Mouse (Mus musculus) cerebellum, adult 9-10 months (tissue): ENCODE measurements at regions not wholly inside any gene's neighbourhood (a gene's known extent, or its start where the extent isn't known, plus 50 kb on each side); places are given as distances from the start of the nearest gene placed in this dataset.

Source experiments
- DNase-seq: peaks from one replicate; pipeline ENCODE4 v3.0.0; 2022

DNA sequence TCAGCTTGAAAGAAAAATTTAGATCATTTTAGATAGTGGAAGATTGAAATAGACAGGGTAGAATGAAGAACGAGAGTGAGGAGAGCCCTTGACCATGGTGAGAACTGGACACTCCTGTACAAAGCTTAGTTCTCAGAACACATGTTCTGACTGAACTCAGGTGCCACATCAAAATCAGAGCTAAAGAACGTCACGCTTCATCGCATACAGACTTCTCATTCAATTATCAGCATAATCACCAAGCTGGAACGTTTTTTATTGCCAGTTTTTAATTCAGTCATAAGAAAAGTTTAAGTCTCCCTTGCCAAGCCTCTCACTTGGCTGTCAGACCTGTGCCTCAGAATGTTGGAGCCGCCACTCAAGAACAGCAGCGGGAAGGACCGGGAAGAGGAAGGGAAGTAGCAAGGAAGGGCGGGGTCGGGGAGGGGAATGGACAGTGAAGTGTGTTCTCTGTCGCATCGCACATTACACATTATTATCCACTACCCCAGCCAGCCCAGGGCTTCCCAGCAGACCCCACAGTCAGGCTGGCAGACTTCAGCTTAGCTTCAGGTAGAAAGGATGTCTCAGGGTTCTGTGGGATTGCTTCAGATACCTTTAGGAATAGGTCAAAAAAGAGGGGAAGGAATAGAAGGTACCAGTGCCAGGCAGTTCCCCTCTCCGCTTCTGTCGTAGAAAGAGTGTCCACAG is 140.1 kb upstream of the Smim15 start:
- DNase-seq, result no peak

DNA sequence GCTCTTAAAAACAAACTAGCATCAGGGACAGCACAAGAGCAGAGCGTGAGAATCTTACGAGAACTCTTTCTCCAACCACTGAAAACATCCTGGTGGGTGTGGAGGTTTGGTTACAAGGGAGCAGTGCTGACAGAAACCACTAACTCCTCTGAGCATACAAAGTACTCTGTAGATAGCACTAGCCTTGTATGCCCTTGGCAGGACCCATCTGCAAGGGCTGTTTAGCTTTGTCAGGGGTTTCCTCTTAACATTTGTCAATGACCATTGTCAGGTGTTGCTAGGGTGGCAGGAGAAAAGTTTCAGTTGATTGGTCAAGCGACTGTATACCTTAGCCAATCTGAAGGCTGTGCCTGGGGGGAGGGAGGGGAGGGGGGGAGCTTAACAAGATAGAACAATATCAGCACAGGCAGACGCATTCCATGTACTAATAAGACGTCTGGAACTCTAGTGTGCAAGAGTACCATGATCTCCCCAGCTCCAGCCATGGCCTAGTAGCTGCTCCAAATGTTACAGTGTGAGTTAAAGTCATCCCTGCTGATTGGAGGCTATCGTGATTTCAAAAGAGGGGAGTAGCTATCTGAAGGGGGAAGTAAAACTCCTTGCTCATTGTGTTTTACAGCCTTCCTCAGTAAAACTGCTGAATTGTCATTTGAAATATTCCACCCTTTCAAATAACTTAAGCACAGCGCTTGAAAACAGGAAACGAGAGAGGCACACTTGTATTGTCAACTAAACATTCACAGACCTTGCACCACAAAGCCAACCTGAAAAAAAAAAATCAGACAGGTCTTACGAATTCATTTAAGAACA is 140.9 kb upstream of the Smim15 start:
- no peak for DNase-seq

DNA sequence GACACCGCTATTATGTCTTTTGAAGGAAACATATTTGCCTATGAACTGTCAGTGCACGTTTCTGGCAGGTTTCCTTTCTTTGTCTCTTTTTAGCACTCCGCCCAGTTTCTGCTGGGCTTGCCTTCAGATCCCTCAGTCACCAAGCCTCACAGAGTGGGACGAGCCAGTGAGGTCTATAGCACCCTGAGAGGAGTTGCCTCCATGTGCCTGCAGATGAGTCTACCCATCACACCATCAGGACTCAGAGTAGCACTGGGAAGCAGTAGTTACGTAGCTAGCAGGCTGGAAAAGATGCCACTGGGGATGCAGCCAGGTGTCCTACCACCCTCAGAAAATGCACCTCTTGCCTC is 141.5 kb upstream of the Smim15 start:
- DNase-seq, result no peak

DNA sequence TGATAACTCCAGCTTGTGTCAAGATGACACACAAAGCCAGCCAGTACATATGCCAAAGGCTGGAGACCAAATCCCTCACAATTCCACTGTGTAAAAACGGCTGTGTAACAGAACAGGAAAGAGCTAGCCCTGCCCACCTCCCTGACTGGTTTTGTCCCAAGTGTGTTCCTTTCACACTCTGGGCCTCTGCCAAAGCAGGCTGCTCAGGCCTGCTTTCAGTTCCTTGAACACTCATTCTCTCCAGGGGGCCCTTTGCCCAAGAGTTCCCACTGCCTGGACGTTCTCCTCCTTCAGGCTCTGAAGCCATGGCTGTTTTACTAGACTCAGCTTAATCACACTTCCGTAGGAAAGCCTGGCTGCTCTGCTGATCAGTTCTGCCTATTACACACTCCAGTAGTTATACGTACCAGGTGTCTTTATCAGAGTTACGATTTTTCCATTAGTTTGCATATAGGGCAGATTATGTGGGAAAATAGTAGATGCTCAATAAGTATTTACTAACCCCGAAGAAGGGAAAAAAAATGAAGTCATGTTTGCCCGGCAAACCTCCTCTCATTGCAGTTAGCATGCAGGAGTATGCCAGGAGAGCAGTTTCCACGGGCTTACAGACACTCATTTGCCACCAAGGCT is 144.5 kb upstream of the Smim15 start:
- no peak for DNase-seq

DNA sequence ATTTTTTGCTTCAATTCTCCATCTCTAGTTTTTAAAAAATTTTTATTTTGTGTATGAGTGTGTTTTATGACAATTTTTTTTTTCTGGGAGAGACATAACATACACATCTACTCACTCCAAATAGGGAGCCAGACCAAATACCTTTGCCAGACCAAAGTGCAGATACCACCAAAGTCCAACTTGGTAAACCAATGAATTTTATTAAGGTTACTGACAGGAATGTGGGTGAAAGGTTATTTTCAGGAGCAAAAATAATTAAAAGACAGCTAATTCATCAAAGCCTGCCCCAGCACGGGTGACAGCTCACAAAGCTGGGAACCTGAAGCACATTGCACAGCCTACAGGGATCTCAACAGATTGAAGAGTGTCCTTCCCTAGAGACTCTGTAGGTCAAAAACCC is 146.6 kb upstream of the Smim15 start:
- DNase-seq, result no peak

DNA sequence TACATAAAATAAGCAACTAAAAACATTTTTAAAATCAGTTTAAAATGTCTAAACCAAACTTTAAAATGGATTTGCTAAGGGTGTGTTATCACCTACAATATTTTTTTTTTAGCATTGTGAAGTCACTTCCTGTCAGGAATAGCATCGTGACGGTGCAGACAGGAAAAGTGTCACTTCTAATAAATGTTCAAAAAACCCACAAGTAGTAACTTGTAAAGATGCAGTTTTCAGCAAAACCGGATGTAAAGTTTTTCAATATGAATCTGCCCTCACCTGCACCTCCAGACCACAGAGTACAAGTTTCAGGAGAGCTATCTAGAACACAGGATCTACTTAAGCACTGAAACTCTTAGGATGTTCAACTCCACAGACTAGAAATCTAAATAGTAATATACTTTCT is 147.1 kb upstream of the Smim15 start:
- no peak for DNase-seq

DNA sequence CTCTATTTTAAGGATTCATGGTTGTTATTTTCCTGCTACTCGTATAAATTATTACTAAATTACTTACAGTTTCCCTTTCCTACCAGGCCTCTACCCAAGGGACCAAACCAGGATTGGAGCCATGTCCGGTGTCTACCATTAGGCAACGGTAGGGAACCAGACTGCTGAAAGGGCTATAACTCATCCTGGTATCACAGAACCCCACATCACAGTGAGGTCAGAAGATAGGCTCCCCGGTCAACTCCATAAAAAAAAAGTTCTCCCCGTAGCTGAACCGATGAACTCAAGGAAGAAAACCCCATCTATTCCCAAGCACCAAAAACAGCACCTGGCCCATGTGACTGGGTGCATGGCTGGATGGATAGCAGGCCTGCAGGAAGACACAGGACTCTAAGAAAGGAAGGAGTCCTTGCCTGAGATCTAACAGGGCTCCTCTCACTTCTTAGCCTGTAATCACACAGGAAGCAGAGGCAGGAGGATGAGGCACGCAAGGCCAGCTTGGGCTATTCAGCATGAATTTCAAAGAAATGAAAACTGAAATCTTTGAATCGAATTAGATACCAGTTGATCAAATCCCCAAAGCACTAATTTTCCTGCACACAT is 150.6 kb upstream of the Smim15 start:
- DNase-seq, result no peak

DNA sequence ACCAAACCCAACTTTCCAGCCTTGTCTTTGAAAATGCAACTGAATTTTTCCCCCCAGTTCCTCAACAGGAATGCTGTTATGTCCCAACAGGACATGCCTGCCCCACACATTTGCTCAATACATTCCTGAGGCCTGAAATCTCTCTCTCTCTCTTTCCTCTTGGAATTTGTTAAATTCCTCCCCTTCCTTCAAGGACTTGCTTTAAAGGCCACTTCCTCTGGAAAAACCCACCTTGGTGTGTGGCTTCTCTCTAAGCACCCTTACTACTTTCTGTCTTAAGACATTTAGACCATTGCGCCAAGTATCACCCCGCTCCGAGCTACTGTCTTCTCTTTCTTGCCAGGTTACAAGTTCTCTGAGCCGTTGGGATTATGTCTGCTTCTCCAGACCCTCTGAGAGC is 151.2 kb upstream of the Smim15 start:
- DNase-seq, result no peak

DNA sequence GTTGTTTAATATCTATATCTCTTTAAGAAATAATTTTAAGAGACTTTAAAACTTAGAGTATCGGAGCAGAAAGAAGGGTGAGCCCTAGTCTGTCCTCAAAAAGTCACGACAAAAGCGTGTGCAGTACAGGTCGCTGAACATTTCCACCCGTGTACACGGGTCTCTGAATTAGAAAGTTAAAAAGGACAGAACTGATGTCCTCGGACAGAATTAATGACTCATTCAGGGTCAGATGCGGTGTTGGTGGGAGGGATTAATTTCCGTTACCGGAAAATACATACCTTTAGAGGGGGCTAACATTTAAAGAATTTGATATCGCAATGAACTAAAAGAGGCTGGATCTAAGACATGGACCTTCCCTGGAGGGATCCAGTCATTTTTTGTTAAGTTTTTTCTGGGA is 152.3 kb upstream of the Smim15 start:
- DNase-seq, result no peak

DNA sequence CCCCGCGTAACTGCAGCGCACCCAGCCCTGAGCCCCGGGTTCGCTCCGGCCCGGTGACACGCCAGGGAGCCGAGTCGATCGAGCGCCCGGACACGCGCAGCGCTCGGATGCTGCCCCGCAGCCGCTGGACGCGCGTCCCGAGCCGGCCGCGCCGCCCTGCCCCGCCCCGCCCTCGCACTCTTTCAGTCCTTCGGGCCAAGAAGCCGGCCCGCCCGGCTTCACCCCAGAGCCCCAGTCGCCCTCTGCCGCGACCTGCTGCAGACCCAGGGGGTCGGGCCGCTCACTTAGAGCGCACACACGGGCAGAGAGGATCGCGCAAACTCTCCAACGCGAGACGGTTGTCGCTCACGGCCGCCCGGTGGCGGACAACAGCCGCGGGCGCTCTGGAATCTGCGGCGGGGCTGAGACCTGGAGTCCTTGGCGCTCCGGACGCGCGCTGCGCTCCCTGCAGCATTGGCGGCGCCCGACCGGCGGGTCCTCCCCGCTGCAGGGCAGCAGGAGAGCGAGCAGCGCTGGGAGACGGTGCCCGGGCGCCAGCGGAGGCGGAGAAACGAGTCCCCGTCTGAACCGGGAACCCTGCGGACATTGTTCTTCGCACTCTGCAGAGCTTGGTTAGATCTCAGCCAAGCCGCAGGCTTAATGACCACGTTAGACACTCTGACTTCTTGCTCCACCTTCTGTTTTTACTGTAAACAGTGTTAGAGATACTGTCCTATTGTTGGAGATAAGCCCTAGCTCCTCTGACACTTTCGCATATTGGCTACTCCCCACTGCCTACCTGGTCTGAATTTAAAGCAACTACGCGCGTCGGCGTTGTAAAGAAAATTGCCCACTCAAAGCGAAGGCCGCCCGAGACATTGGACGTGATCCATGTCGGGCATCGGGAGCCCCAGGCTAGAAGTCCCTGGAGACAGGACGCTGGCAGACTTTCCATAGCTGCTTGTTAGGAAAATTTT is 153.1 kb upstream of the Smim15 start:
- DNase-seq, result peak; percentile 58

DNA sequence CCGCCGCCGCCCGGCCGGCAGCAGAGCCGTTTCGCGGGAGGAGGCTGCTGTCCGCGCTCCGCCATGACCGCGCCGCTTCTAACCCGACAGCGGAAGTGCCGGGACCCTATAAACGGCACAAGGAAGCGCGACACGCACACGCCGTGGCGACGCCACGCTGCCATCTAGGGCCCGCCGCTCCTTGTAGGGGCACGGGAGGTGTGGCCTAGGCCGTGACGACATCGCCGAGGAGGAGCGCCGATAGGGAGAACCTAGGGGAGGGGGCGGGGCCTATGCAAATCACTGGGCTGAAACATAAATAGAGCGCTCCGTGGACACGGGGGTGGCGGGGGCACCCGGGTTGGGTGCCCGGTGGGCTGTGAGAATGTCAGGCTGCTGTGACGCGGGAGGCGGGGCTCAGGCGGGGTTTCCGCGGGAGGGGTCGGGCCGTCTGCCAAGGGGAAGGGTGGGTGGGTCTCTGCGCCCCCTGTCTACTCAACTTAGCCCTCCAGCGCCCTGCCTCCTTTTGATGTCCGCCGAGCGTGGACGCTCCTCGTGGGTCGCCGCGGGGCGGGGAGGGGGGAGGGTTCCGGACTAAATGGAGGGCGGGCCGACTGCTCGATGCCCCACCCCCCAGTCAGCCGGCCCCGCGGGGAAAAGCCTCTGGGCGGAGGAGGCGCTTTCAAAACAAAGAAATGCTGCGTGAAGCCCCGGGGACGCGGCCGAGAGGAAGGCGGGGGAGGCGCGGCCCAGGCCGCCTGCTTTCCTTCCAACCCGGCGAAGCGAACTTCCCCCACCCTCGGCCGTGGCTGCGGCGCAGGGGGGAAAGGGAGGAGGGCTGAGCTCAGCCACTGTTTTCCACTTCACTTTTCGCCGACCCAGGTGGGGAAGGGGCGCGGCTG is 154.0 kb upstream of the Smim15 start:
- peak; percentile 99 for DNase-seq

DNA sequence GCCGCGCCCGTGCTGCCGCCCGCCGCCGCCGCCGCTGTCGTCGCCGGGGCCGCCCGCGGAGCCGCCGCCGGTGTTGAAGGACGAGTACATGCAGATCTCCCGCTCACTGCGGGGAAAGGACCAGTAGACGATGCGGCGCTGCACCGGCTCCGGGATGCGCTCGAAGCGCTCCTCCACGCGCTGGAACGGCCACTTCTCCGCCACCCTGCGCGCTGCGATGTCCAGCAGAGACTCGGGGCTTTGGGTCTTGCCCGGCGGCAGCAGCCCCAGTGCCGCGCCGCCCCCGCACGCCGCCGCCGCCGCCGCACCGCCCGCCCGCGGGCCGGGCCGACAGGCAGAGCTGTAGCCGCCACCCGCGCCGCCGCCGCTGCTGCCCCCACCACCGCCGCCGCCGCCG is 154.7 kb upstream of the Smim15 start:
- no peak for DNase-seq

DNA sequence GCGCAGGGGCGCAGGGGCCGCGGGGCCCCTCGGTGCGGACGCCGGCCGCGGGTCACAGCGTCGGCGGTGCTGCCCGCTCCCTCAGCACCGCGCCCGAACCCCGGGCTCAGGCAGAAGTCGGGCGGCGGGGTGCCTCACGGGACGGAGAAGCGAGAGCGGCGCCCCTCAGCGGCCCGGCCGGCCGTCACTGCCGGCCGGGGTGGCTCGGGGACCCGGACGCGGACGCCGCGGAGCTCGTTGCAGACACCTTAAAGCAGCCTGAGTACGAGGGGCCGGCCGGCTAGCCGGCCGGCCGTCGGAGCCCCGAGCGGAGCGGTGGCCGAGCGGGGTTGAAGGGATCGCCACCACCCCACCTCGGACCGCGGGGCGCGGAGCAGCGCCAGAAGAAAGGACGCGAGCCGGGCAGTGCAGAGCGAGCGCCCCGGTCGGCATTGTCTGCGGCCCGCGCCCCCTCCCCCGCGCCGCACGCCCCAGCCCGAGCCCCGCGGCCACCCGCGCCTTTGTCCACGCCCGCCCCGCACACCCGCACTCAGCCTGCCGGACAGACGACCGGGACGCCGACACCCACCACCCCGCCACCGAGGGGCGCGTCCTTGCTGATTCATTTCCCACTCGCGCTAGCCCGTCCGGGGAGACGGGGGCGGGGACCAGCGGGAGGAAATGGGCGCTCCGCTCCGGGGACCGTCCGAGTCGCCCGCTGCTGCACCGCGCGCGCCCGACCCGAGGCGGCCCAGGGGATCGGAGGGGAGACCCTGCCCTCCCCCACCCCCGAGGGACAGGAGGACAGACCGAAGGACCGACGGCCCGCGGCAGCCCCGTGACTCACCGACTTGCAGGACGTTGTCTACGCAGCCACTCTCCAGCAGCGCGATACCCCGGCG is 155.4 kb upstream of the Smim15 start:
- peak; percentile 53 for DNase-seq

DNA sequence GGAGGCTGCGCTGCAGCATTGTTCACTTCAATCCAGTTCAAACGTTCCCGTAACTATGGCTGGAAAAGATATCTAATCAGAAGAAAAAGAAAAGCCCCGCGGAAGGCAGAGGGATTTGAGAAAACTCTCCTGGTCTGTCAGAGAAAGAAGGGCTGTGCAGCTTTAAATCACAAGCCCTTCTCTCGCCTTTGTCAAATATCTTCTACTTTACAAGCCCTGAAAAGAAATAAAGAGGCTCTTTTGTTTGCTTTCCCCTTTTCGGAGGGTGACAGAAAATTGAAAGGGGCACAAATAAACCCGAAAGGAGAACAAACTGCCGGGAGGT is 156.1 kb upstream of the Smim15 start:
- DNase-seq, result no peak

DNA sequence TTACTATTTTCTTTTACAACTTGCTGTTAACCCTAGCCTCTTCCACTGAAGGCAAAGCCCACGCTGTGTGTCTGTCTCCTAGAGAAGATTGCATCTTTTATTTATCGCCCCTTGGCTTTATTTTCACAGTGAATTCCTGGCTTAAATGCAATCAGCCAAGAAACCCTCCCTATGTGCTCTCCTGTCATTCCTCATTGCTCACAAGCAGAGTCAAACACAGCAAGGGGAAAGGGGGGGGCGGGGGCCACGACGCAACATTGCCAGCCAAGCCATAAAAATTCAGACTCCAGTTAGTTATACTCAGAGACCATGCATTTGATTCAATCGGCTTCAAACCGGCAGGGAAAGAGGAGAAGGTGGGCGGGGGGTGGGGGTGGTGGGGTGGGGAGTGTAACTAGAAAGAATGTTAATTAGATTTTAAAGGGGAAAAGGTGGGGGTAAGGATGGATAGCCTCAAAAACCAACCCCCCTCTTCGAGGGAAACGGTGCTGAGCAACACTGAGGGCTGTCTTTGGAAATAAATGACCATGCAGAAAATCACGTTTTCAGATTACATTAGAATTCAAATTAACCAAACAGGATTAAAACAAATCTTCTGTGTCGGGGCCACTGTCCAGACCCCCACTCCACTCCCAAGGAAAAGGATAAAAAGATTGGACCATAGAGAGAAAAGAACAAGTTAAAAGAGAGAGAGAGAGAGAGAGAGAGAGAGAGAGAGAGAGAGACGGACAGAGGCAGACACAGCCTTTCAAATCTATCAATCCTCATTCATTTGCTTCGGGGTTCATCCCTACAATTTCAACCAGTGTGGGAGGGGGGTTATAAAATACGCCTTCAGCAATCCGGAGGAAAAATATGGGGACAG is 156.6 kb upstream of the Smim15 start:
- DNase-seq, result no peak

DNA sequence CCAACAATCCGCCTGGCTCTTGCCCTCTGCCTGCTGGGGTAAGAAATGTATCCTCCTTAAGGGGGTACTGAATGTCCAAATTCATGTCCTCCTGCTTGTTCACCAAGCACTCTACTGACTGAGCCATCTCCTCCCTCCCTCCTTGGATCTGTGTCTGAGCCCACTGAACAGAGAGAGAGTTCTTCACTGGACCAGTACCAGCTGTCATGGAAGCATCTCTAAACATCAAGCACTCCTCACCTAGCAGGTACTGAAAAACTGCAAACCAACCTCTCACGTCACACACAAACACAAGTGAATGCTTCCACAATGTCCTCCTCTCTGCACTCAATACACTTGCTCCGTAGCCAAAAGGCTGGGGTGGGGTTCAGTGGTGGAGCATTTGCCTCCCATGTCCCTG is 159.4 kb upstream of the Smim15 start:
- DNase-seq, result no peak

DNA sequence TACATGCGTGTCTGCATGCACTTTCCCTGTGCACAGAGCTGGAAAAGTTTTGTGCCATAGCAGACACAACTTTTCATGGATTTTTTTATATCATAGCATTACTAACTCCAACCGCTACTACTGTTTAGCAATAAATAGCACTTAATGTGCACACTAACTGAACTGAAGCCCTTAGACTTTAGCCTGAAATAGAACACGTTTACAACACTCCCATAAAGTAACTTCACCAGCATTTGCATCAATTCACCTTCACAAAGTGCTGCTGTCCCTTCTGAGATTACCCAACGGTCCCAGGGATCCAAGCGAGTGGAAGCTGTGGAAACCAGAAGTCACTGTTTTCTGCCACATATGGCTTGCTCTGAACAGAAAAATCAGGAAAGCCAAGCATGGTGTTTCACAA is 161.9 kb upstream of the Smim15 start:
- DNase-seq, result no peak

DNA sequence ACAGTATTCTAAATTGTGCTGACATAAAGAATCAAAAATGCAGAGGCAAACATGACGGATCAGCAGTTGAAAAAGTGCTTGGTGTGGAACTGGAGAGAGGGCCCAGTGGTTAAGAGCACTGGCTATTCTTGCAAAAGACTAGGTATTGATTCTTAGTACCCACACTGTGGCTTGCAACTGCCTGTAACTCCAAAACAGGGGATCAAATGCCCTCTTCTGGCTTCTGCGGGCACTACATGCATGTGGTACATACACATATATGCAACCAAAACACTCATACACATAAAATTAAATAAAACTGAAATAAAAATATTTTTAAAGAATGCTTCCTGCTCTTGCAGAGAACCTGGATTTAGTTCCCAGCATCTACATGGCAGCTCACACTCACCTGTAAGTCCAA is 163.7 kb upstream of the Smim15 start:
- DNase-seq, result no peak

DNA sequence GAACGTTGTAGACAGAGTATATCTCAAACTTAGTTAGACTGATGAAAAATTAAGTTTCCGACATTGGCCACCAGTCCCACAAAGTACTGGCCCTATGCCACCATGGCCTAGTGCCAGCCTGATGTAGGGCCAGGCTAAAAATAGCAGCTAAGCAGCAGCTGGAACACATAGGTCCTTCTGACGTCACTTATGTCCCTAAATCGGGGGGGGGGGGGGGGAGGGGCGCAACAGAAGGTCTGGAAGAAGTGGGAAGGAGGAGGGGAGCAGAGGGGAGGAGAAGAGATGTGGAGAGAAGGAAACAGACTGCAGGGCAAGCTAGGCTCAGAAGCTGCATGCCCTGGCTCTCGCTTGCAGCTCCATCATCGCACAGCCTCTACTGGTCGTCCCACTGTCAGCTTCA is 164.7 kb upstream of the Smim15 start:
- DNase-seq, result no peak

DNA sequence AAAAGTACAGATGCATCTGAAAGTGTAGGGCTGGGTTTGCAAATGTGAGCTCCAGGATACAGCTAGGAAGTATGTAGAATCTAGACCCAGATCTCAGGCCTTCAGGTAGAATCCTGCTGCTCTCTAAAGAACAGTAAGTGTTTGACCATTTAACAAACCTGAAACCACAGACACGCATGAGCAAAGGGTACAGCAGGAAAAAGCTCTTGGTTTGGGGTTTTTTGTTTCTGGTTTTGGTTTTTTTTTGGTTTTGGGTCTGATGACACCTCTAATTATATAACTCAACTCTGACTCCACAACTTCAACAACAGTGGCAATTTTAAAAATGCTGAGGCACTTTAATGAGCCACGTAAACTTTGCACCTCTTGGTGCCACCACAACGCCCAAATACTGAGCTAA is 165.3 kb upstream of the Smim15 start:
- no peak for DNase-seq
